Mouse (Mus musculus): ENCODE measurements around the gene Gpr180. TPM values are rescaled to one million over a fixed set of nuclear protein-coding genes. Genes with fewer than 3 reads are reported as not detected.

Gpr180 gene
- 55.0 and 56.6 TPM in 2 replicates for polyA plus RNA-seq (2015; fragmentation: Nextera tagmentation; extraction: Ambion mirVana)

DNA sequence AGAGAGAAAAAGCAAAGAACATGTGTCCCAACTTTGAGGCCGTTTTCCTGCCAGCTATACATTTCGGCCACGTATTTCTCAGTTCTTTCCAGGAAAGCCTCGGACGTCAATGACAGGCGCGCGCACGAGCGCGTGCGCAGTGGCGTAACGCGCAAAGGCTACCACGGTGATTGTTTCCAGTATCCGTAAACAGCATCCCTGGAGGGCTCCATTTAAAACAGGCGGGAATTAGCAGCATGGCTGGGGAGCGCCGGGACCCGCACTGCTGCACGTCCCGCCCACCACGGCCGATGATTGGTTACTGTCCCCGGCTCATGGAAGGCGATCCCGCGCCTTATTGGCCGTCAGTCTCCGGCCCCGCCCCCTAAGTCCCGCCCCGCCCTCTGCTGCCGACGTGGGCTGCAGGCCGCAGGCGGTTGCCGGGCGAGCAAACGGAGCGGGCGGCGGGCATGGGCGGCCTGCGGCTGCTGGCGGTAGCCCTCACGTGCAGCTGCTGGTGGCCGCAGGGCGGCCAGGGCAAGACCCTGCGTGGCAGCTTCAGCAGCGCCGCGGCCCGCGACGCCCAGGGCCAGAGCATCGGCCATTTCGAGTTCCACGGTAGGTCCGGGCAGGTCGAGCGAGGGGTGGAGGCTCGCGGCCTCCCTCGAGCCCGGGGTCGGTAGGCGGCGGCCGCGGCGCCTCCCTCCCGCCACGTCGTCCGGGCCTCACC lies at the start of gene Gpr180:
Gene Gpr180, plus strand, starts transcription at position 415 of the 709 bp plus-strand sequence.

DNA sequence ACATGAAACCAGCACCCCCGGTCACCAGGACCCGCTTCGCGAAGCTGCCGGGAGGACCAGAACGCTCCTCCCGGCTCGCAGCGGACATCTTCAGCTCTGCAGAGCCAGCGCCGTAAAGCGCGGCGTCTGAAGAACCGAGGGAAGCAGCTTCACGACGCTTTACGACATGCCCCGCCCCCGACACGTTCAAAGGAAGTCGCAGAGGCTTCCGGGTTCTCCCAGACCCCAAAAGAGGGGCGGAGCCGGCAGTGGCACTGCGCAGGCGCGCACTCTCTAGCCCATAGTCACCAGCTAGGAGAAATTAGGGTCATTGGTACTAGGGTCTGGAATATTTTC lies 4.3 kb upstream of the Gpr180 start, which contains the start of gene Tgds:
Gene Tgds, minus strand, starts transcription at position 114 of the 336 bp plus-strand sequence.

Other genes with a start within 250 kb of the Gpr180 start
- gene Dct, start 84.9 kb upstream of the Gpr180 start, polyA plus RNA-seq (2015; fragmentation: Nextera tagmentation; extraction: Ambion mirVana), result 0.30 and 0.35 TPM in 2 replicates
- gene Tgds, start 4.4 kb upstream of the Gpr180 start, polyA plus RNA-seq (2015; fragmentation: Nextera tagmentation; extraction: Ambion mirVana), result 20.5 and 21.0 TPM in 2 replicates
- gene Sox21, start 99.9 kb downstream of the Gpr180 start, polyA plus RNA-seq (2015; fragmentation: Nextera tagmentation; extraction: Ambion mirVana), result 0.06 TPM in 2 replicates
- not detected in 2 replicates for gene Gm9376, start 129.8 kb downstream of the Gpr180 start, polyA plus RNA-seq (2015; fragmentation: Nextera tagmentation; extraction: Ambion mirVana)

Measured in urinary bladder, postnatal 0 days (tissue).